Mouse (Mus musculus): ENCODE data around the gene H6pd.

Gene H6pd

GRCm38 (mm10) chr4:149998786-149999509 lies 9.9 kb downstream of the H6pd start:
- no peak for DNase-seq

- no peak for DNase-seq
These were observed 10.8 kb downstream of the H6pd start for GRCm38 (mm10) chr4:149997999-149998398.

- DNase-seq = no peak
These were observed 12.4 kb downstream of the H6pd start for GRCm38 (mm10) chr4:149996440-149996839.

DNA sequence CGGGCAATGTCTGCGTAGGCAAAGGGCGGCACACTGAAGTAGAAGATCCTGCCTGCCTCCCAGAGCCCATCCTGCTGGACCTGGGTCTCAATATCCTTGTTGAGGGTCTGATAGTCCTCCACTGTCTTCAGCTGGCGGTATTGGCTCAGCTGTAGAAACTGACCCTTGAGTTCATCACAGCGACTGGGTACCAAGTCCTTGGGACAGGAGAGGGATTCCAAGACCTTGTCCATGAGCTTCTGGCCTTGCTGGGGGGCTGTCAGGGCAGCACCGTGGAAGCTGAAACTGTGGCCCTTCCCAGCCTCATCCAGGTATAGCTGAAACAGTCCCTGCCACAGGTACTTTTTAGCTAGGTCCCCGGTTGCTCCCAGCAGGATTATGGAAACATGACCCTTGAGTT lies 12.9 kb downstream of the H6pd start:
- DNase-seq = no peak

GRCm38 (mm10) chr4:149994218-149994617 lies 14.6 kb downstream of the H6pd start:
- DNase-seq = no peak

- no peak for DNase-seq
These were observed 16.2 kb downstream of the H6pd start for GRCm38 (mm10) chr4:149992670-149993032.

DNA sequence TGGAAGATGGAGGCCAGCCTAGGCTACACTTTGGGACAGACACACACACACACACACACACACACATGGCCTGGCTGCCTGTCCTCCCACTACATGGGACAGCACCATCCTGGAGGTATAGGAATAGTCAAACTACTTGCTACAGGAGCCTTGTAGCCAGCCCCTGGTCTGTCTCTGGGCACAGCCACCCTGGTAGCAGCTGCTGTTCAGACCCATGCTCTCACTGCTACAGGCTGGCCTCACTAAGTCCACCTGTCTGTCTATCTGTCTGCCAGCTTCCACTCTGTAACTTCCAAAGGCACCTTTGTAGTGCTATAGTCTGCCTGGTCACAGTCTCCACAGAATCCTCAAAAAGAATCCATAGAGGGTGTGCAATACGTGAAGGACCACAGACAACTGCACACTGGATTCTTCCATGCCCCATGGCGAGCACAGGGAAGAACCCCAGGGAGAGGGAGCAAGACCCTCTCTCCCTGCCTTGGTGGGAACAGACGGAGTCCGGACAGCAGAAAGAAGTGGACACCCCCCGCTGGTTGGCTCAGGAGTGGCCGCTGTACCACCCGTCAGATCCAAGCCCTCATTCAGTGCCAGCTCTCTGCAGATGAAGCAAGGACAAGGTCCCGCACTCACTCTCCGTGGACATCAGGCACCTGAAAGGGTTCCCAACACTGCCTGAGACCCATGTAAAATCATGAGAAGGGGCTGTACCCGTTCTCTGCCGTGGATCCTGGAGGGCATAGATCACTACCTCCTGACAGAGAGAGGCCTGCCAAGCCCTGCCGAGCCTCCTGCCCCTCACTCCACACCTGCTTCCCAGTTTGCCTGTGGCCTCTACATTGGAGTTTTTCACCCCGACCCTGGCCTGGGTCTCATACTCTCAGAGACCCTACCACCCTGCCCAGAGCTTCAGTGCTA lies 16.8 kb downstream of the H6pd start:
- no peak for DNase-seq

- no peak for DNase-seq
These were observed 17.7 kb downstream of the H6pd start for GRCm38 (mm10) chr4:149990954-149991633.

DNA sequence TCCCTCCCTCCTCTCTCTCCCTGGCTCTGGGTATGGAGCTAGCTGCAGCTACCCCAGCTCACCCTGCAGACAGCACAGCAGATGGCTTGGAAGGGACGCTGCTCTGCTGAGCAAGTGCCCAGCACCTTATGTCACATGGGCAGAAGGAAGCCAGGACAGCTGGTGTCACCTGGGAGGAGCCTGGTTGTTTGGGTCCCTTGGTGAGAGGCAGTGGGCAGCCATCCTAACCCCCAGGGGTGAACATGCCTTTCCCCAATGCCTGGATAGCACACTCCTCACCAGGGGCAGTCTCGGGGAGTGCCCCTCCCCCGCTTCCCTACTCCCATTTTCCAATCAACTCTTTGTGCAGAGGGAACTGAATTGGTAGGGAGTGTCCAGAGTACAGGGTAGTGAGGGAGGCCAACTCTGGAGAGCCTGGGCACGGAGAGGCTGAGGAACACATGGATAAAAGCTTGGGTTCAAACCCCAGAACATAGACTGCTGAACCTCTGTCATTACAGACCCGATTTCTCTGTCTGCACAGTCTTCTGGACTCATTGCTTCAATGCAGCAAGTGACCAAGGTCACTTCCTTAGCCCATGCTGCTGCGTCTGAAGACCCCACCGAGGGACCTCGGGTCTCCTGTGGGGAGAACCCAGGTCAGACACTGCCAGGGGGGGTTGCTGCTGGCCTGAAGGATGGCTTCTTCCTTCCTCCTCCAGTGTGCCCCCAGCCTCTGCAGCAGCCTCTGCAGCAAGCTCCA lies 18.4 kb downstream of the H6pd start:
- no peak for DNase-seq

- peak; percentile 93 for DNase-seq
These were observed 19.8 kb downstream of the H6pd start for GRCm38 (mm10) chr4:149988931-149989556.

- no peak for DNase-seq
These were observed 20.5 kb downstream of the H6pd start for GRCm38 (mm10) chr4:149988301-149988700.

- no peak for DNase-seq
These were observed 22.0 kb downstream of the H6pd start for GRCm38 (mm10) chr4:149986671-149987417.

GRCm38 (mm10) chr4:149983921-149984645 lies 24.7 kb downstream of the H6pd start:
- no peak for DNase-seq

- no peak for DNase-seq
These were observed 26.7 kb downstream of the H6pd start for GRCm38 (mm10) chr4:149982154-149982553.

- peak; percentile 83 for DNase-seq
These were observed 29.0 kb downstream of the H6pd start for GRCm38 (mm10) chr4:149979819-149980308.

- no peak for DNase-seq
These were observed 30.0 kb downstream of the H6pd start for GRCm38 (mm10) chr4:149978820-149979219.

- DNase-seq = no peak
These were observed 30.9 kb downstream of the H6pd start for GRCm38 (mm10) chr4:149977801-149978544.

DNA sequence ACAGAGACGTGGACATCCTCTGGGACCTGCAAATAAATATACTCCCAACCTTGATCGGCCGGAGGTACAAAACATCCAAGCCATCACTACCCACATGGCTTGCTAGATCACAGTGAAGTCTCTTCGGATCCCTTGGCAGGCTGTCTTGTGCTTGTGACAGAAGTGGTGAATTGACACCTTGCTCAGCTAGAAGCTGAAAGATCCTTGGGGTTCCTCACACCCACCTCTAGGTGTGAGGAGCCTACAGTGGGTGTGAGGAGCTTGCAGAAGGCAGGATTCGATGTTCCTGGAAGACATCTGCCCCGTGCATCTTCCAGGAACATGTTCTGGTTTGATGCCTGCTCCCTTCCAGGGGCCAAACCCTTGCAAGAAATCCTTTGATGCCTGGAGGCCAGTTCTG lies 31.6 kb downstream of the H6pd start:
- no peak for DNase-seq

DNA sequence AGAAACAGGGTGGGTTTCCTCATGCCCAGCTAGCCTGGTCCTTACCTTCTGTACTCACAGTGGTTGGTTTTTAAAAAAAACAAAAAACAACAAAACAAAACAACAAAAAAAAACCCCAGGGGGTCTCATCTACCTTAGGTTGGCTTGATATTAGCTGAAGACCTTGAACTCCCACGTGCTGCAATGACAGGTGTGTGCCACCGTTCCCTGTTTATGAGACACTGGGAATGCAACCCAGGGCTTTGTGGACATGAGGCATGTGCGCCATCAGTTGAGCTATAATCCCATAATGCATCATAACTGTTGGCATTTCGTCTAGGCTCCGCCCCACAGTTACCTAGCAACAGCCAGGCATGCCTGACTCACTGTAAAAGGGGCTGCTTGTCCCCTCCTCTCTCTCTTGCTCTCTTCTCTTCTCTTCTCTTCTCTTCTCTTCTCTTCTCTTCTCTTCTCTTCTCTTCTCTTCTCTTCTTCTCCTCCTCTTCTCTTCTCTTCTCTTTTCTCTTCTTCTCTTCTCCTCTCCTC lies 33.0 kb downstream of the H6pd start:
- DNase-seq = no peak

DNA sequence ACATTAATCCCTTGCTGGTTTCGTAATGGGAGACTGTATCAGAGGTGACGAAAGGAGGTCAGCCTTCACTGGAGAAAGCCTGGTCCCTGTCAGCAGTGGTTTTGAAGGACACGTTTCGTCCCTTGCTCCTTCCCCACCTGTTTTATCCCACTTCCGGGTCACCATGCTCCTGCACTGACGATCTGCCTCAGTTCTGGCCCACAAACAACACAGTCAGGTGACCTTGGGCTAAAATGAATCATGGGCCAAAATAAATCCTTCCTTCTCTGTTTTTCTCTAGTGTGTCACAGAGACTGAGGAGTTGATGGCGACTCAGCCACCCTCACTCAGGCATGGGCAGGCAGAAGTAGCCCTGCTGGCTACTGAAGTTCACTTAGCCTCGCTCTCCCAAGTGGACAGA lies 33.5 kb downstream of the H6pd start:
- DNase-seq = no peak
